Mouse (Mus musculus): ENCODE data around the gene Fam193b. TPM values are rescaled to one million over a fixed set of nuclear protein-coding genes. Genes with fewer than 3 reads are reported as not detected.

The Fam193b gene
- polyA plus RNA-seq, 1 experiment from 2014 or later, result 48.3 TPM

- H3K4me3 ChIP-seq (ENCODE audit: low read depth, low read length), result no peak overlapping the region
- 85% methylated on average over 15 of the region's 16 CpGs for WGBS
- no peak for ATAC-seq
- no peak overlapping the region for H3K27ac ChIP-seq (ENCODE audit: low read length)
- H3K9ac ChIP-seq (ENCODE audit: low read depth, low read length), result no peak overlapping the region
- no peaks in the 10 kb centered on the region for H3K9me3 ChIP-seq (replicated peaks; ENCODE audit: control insufficient read depth, low read length, poor library complexity, severe bottlenecking)
- no peak overlapping the region for H3K4me2 ChIP-seq (ENCODE audit: low read length)
- H3K4me1 ChIP-seq (ENCODE audit: control insufficient read depth, insufficient read depth, low read length), result no peaks in the 10 kb centered on the region
- H3K27me3 ChIP-seq (ENCODE audit: control insufficient read depth, insufficient read depth, low read depth, low read length), result no peaks in the 10 kb centered on the region
- H3K36me3 ChIP-seq (ENCODE audit: control insufficient read depth, insufficient read depth, low read length), result peaks cover 9% of the 10 kb centered on the region
Observed at GRCm38 (mm10) chr13:55525733-55526553, 45.0 kb downstream of the Fam193b start.

- Histone ChIP-seq H3K36me3 (ENCODE audit: control insufficient read depth, insufficient read depth, low read length) (no peaks in the 10 kb centered on the region), H3K4me1 (ENCODE audit: control insufficient read depth, insufficient read depth, low read length) (no peaks in the 10 kb centered on the region), H3K27ac (ENCODE audit: low read length) (no peak overlapping the region), H3K4me3 (ENCODE audit: low read depth, low read length) (no peak overlapping the region), H3K27me3 (ENCODE audit: control insufficient read depth, insufficient read depth, low read depth, low read length) (no peaks in the 10 kb centered on the region), H3K9me3 (replicated peaks; ENCODE audit: control insufficient read depth, low read length, poor library complexity, severe bottlenecking) (no peaks in the 10 kb centered on the region), H3K4me2 (ENCODE audit: low read length) (no peak overlapping the region), H3K9ac (ENCODE audit: low read depth, low read length) (no peak overlapping the region)
- WGBS, result 94% methylated on average over 23 of the region's 23 CpGs
- ATAC-seq, result no peak
Observed at GRCm38 (mm10) chr13:55523951-55524600, 46.8 kb downstream of the Fam193b start.

- Histone ChIP-seq H3K36me3 (ENCODE audit: control insufficient read depth, insufficient read depth, low read length) (no peaks in the 10 kb centered on the region), H3K9ac (ENCODE audit: low read depth, low read length) (no peak overlapping the region), H3K4me1 (ENCODE audit: control insufficient read depth, insufficient read depth, low read length) (no peaks in the 10 kb centered on the region), H3K27me3 (ENCODE audit: control insufficient read depth, insufficient read depth, low read depth, low read length) (no peaks in the 10 kb centered on the region), H3K9me3 (replicated peaks; ENCODE audit: control insufficient read depth, low read length, poor library complexity, severe bottlenecking) (no peaks in the 10 kb centered on the region), H3K4me3 (ENCODE audit: low read depth, low read length) (no peak overlapping the region), H3K27ac (ENCODE audit: low read length) (no peak overlapping the region), H3K4me2 (ENCODE audit: low read length) (no peak overlapping the region)
- no peak for ATAC-seq
- WGBS, result 66% methylated on average over 17 of the region's 17 CpGs
Observed at GRCm38 (mm10) chr13:55523278-55523677, 47.6 kb downstream of the Fam193b start.

GRCm38 (mm10) chr13:55522730-55523129 lies 48.2 kb downstream of the Fam193b start:
- H3K9ac ChIP-seq (ENCODE audit: low read depth, low read length), result no peak overlapping the region
- WGBS, result 57% methylated on average over 8 of the region's 8 CpGs

GRCm38 (mm10) chr13:55519606-55520005 lies 51.3 kb downstream of the Fam193b start:
- H3K9ac ChIP-seq (ENCODE audit: low read depth, low read length), result no peak overlapping the region
- H3K36me3 ChIP-seq (ENCODE audit: control insufficient read depth, insufficient read depth, low read length), result no peaks in the 10 kb centered on the region
- H3K9me3 ChIP-seq (replicated peaks; ENCODE audit: control insufficient read depth, low read length, poor library complexity, severe bottlenecking), result no peaks in the 10 kb centered on the region
- H3K4me1 ChIP-seq (ENCODE audit: control insufficient read depth, insufficient read depth, low read length), result no peaks in the 10 kb centered on the region
- ATAC-seq, result no peak
- WGBS, result 85% methylated on average over 4 of the region's 4 CpGs
- H3K27ac ChIP-seq (ENCODE audit: low read length), result no peak overlapping the region
- H3K27me3 ChIP-seq (ENCODE audit: control insufficient read depth, insufficient read depth, low read depth, low read length), result no peaks in the 10 kb centered on the region
- H3K4me2 ChIP-seq (ENCODE audit: low read length), result no peak overlapping the region
- H3K4me3 ChIP-seq (ENCODE audit: low read depth, low read length), result no peak overlapping the region

More at GRCm38 (mm10) chr13:55522730-55523129, 48.2 kb downstream of the Fam193b start:
- Histone ChIP-seq H3K27ac (ENCODE audit: low read length) (no peak overlapping the region), H3K4me2 (ENCODE audit: low read length) (no peak overlapping the region), H3K9me3 (replicated peaks; ENCODE audit: control insufficient read depth, low read length, poor library complexity, severe bottlenecking) (no peaks in the 10 kb centered on the region), H3K27me3 (ENCODE audit: control insufficient read depth, insufficient read depth, low read depth, low read length) (no peaks in the 10 kb centered on the region), H3K36me3 (ENCODE audit: control insufficient read depth, insufficient read depth, low read length) (no peaks in the 10 kb centered on the region), H3K4me3 (ENCODE audit: low read depth, low read length) (no peak overlapping the region), H3K4me1 (ENCODE audit: control insufficient read depth, insufficient read depth, low read length) (no peaks in the 10 kb centered on the region)
- ATAC-seq, result no peak

GRCm38 (mm10) chr13:55516955-55517354 lies 54.0 kb downstream of the Fam193b start:
- WGBS, result 4% methylated on average over 5 of the region's 5 CpGs
- no peak overlapping the region for H3K9ac ChIP-seq (ENCODE audit: low read depth, low read length)
- no peak overlapping the region for H3K4me2 ChIP-seq (ENCODE audit: low read length)
- H3K4me3 ChIP-seq (ENCODE audit: low read depth, low read length), result no peak overlapping the region
- peaks cover 9% of the 10 kb centered on the region for H3K4me1 ChIP-seq (ENCODE audit: control insufficient read depth, insufficient read depth, low read length)
- no peaks in the 10 kb centered on the region for H3K36me3 ChIP-seq (ENCODE audit: control insufficient read depth, insufficient read depth, low read length)
- H3K9me3 ChIP-seq (replicated peaks; ENCODE audit: control insufficient read depth, low read length, poor library complexity, severe bottlenecking), result no peaks in the 10 kb centered on the region
- no peaks in the 10 kb centered on the region for H3K27me3 ChIP-seq (ENCODE audit: control insufficient read depth, insufficient read depth, low read depth, low read length)
- no peak overlapping the region for H3K27ac ChIP-seq (ENCODE audit: low read length)
- ATAC-seq, result no peak

GRCm38 (mm10) chr13:55513828-55514227 lies 57.1 kb downstream of the Fam193b start:
- no peak for ATAC-seq
- no peaks in the 10 kb centered on the region for H3K27me3 ChIP-seq (ENCODE audit: control insufficient read depth, insufficient read depth, low read depth, low read length)
- peaks cover 5% of the 10 kb centered on the region for H3K36me3 ChIP-seq (ENCODE audit: control insufficient read depth, insufficient read depth, low read length)
- H3K4me1 ChIP-seq (ENCODE audit: control insufficient read depth, insufficient read depth, low read length), result peaks cover 27% of the 10 kb centered on the region
- H3K27ac ChIP-seq (ENCODE audit: low read length), result no peak overlapping the region
- H3K9ac ChIP-seq (ENCODE audit: low read depth, low read length), result no peak overlapping the region
- peak overlapping the region; percentile 90 for H3K4me2 ChIP-seq (ENCODE audit: low read length)
- H3K9me3 ChIP-seq (replicated peaks; ENCODE audit: control insufficient read depth, low read length, poor library complexity, severe bottlenecking), result no peaks in the 10 kb centered on the region
- peak overlapping the region; percentile 86 for H3K4me3 ChIP-seq (ENCODE audit: low read depth, low read length)
- 30% methylated on average over 9 of the region's 9 CpGs for WGBS

GRCm38 (mm10) chr13:55513111-55513748 lies 57.7 kb downstream of the Fam193b start, which contains the start of gene Pdlim7:
Gene Pdlim7, minus strand, starts transcription at chr13:55513676.
- ATAC-seq, result peak; percentile 84
- Histone ChIP-seq H3K4me2 (ENCODE audit: low read length) (peak within 1 kb of the TSS; percentile 90), H3K36me3 (ENCODE audit: control insufficient read depth, insufficient read depth, low read length) (peaks cover 9% of the 10 kb centered on the region), H3K27me3 (ENCODE audit: control insufficient read depth, insufficient read depth, low read depth, low read length) (no peaks in the 10 kb centered on the region), H3K9me3 (replicated peaks; ENCODE audit: control insufficient read depth, low read length, poor library complexity, severe bottlenecking) (no peaks in the 10 kb centered on the region), H3K27ac (ENCODE audit: low read length) (peak within 1 kb of the TSS; percentile 84), H3K4me3 (ENCODE audit: low read depth, low read length) (peak within 1 kb of the TSS; percentile 86), H3K9ac (ENCODE audit: low read depth, low read length) (peak within 1 kb of the TSS; percentile 90), H3K4me1 (ENCODE audit: control insufficient read depth, insufficient read depth, low read length) (peaks cover 27% of the 10 kb centered on the region)
- under 1% methylated on average over 53 of the region's 55 CpGs for WGBS
